Mouse (Mus musculus) bone marrow, adult 2 months (tissue): ENCODE results near the gene Troap. TPM values are rescaled to one million over a fixed set of nuclear protein-coding genes. Genes with fewer than 3 reads are reported as not detected.
"Not testable (repeated sequence)": the region's sequence is repeated elsewhere in the genome, so short reads cannot be mapped to it uniquely, and the experiment has no call there.

Source experiments
- H3K27ac ChIP-seq: fragments of 200-500 bp; 2 replicates; pipeline ENCODE4 v1.5.1; 2012; ENCODE audit warnings: low read depth, mild to moderate bottlenecking, control low read depth, inconsistent platforms, low read length; ENCODE audit not compliant: control insufficient read depth, poor library complexity, insufficient read depth
- H3K4me1 ChIP-seq: fragments of 200-500 bp; 2 replicates; pipeline ENCODE4 v1.6.1; 2011; ENCODE audit warnings: low read length; ENCODE audit not compliant: control insufficient read depth, insufficient read depth
- H3K4me3 ChIP-seq: fragments of 200-500 bp; replicated peaks from 2 replicates; pipeline ENCODE3; 2011; ENCODE audit warnings: mild to moderate bottlenecking, low read depth, low read length, control low read depth; ENCODE audit not compliant: control insufficient read depth
- CTCF ChIP-seq: fragments of 200-500 bp; IDR thresholded peaks from 2 replicates; pipeline ENCODE4 v1.5.1; 2011; ENCODE audit warnings: low read length, control low read depth; ENCODE audit not compliant: control insufficient read depth, insufficient read depth
- POLR2A ChIP-seq: fragments of 200-500 bp; IDR thresholded peaks from 2 replicates; pipeline ENCODE4 v1.6.1; 2011; ENCODE audit warnings: low read depth, mild to moderate bottlenecking, control low read depth, low read length, borderline replicate concordance; ENCODE audit not compliant: control insufficient read depth
- WGBS: fragments of 180-500 bp; shearing (Covaris S2); methylation state at CpG from one replicate; pipeline ENCODE4 v1.1.7; 2018; 5-methylcytosine and 5-hydroxymethylcytosine counted together
- polyA plus RNA-seq: library from polyadenylated mRNA; stranded (reverse); fragments of >200 nt; gene quantifications from 2 replicates; pipeline ENCODE4 v1.2.4, GENCODE M21; 2011; ENCODE audit warnings: low replicate concordance; ENCODE audit not compliant: missing spikeins, insufficient read depth, insufficient read length

The Troap gene
- polyA plus RNA-seq, 1 experiment, result 103 TPM

DNA sequence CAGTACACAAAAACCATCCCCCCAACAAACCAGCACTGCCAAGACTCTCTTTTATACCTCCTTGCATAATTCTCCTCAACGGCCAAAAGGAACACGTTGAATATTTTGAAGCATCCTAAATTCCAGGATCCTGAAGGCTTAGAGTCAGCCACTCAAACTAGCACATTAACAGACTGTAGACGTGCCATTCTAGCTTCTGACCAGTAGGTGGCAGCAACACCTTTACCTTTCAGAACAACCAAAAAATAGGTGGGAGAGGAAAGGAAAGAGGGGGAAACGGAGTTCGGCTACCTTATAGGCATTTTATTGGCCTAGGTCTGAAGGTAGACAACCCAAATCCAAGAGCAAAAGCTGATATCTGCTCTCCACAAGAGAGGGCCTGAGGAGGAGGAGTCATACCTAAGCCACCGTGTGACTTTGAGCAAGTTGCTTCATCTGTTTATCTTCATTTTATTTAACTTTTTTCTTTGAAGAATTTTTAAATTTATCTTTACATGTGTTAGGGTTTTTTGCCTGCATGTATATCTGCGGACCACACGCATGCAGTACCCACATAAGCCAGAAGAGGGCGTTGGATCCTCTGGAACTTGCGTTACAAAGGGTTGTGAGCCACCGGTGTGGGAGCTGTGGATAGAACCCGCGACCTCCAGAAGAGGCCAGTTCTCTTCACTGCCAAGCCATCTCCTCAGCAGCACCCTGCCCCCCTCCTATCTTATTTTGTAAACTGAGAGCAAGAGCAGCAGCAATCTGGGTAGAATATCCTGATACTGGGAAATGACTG is 24.7 kb upstream of the Troap start:
- no peak overlapping the region for H3K27ac ChIP-seq
- TF ChIP-seq POLR2A (no peak), CTCF (peak; percentile 60)
- H3K4me3 ChIP-seq, result no peak overlapping the region
- 34% methylated on average over 13 of the region's 13 CpGs for WGBS
- no peaks in the 10 kb centered on the region for H3K4me1 ChIP-seq

DNA sequence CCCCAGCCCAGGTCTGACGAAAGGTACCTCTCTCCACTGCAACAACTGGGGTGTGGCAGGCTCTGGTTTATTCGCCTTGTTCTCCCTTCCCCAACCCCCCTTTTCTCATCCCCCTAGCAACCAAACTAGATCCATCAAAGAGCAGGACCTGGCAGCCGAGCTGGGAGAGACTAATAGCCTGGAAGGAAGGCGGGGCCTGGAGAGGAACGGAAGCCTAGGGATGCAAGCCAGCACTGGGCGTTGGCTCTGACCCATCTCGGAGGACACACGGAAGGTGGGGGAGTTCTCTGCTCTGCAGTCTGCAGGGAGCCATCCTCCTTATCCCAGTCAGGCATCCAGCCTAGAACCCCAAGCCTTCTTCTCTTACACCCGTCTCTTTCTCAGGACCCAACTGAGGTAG is 21.0 kb upstream of the Troap start:
- 76% methylated on average over 9 of the region's 9 CpGs for WGBS
- TF ChIP-seq CTCF (no peak), POLR2A (no peak)
- Histone ChIP-seq H3K4me1 (no peaks in the 10 kb centered on the region), H3K27ac (no peak overlapping the region), H3K4me3 (no peak overlapping the region)

DNA sequence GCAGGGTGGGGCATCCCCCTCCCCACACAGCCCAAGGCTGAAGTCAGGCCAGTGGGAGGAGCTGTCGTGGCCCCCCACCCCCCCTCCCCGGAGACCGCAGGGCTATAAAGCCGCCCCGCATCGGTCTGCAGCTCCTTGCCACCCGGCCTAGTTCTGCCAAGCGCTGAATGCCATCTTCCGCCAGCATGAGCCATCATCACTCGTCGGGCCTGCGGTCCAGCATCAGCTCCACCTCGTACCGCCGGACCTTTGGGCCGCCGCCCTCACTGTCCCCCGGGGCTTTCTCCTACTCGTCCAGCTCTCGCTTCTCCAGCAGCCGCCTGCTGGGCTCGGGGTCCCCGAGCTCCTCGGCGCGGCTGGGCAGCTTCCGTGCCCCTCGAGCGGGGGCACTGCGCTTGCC is 19.3 kb upstream of the Troap start, which contains the start of gene Prph:
Gene Prph (plus strand): TSS at position 135 of the 400 bp plus-strand sequence.
- 6% methylated on average over 29 of the region's 30 CpGs for WGBS
- Histone ChIP-seq H3K27ac (no peak within 1 kb of the TSS), H3K4me3 (no peak within 1 kb of the TSS), H3K4me1 (no peaks in the 10 kb centered on the region)
- TF ChIP-seq POLR2A, result no peak

DNA sequence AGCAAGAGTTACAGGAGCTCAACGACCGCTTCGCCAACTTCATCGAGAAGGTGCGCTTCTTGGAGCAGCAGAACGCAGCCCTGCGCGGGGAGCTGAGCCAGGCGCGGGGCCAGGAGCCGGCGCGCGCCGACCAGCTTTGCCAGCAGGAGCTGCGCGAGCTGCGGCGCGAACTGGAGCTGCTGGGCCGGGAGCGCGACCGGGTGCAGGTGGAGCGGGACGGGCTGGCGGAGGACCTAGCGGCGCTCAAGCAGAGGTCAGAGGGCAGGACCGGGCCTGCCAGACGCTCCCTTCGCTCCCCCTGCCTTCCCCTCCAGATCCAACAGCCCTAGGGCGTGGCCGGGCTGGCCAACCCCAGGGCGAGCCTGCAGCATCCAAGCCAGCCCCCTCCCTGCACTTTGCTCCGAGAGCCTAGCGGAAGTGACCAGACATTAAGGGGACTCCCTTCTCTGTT is 18.8 kb upstream of the Troap start:
- 2% methylated on average over 37 of the region's 37 CpGs for WGBS
- TF ChIP-seq CTCF (no peak), POLR2A (no peak)
- Histone ChIP-seq H3K27ac (no peak overlapping the region), H3K4me3 (no peak overlapping the region), H3K4me1 (no peaks in the 10 kb centered on the region)

DNA sequence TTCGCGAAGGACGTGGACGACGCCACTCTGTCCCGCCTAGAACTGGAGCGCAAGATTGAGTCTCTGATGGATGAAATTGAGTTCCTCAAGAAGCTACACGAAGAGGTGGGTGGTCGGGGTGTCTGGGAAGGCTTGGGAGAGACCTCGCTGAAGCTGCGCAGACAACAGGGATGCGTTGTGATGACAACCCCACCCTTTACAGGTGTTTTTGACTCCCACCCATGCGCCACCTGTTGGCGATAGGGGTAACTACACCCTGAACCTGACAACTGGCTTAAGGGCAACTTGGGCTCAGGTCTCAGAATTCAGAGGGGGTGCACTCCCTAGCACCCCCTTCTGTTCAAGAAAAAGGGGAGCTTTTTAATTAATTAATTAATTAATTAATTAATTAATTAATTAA is 18.0 kb upstream of the Troap start:
- H3K27ac ChIP-seq, result no peak overlapping the region
- H3K4me1 ChIP-seq, result no peaks in the 10 kb centered on the region
- no peak overlapping the region for H3K4me3 ChIP-seq
- WGBS, result 17% methylated on average over 14 of the region's 14 CpGs
- peak; percentile 82 for TF ChIP-seq CTCF
- TF ChIP-seq POLR2A, result no peak

DNA sequence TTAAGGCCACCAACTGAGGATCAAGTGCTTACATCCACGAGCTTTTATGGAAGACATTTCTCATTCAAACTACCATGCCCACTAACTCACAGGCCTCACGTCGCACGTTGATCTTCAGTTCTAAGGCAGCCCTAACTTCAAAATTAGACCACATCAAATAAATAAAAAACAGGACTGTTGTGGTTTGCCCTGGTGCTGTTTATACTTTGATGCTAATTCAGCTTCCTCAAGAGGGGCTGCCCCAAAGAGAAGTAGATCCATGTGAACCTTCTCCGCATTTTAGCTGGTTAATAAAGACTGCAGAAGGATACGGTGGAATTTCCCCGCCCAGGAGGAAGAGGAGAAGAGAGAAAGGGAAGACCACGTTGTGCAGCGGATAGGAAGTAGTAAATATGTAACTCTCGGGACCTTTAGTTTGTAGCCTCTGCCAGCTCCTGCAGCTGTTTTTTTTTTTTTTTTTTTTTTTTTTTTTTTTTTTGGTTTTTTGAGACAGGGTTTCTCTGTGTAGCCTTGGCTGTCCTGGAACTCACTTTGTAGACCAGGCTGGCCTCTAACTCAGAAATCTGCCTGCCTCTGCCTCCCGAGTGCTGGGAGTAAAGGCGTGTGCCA is 8.7 kb upstream of the Troap start:
- no peak overlapping the region for H3K4me3 ChIP-seq
- WGBS, result 59% methylated on average over 12 of the region's 12 CpGs
- no peaks in the 10 kb centered on the region for H3K4me1 ChIP-seq
- H3K27ac ChIP-seq, result no peak overlapping the region
- no peak for TF ChIP-seq POLR2A
- no peak for TF ChIP-seq CTCF

DNA sequence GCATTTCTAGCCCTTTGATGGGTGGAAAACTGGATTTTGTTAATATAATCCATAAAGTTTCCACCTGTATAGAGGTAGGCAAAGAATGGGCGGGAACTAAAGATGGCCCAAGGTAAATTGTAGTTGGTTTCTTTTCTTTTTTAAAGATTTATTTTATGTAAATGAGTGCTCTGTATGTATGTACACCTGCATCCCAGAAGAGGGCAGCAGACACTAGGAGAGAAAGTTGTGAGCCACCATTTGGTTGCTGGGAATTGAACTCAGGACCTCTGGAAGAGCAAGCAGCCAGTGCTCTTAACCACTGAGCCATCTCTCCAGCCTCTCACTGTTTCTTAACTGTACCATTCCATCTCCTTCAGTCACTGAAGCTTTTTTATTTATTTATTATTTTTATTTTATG is 2.4 kb upstream of the Troap start:
- no peak overlapping the region for H3K27ac ChIP-seq
- 76% methylated on average over 1 of the region's 1 CpGs for WGBS
- no peak overlapping the region for H3K4me3 ChIP-seq
- no peaks in the 10 kb centered on the region; the same call in 1 of the 2 replicates for H3K4me1 ChIP-seq
- TF ChIP-seq CTCF (no peak), POLR2A (no peak)

DNA sequence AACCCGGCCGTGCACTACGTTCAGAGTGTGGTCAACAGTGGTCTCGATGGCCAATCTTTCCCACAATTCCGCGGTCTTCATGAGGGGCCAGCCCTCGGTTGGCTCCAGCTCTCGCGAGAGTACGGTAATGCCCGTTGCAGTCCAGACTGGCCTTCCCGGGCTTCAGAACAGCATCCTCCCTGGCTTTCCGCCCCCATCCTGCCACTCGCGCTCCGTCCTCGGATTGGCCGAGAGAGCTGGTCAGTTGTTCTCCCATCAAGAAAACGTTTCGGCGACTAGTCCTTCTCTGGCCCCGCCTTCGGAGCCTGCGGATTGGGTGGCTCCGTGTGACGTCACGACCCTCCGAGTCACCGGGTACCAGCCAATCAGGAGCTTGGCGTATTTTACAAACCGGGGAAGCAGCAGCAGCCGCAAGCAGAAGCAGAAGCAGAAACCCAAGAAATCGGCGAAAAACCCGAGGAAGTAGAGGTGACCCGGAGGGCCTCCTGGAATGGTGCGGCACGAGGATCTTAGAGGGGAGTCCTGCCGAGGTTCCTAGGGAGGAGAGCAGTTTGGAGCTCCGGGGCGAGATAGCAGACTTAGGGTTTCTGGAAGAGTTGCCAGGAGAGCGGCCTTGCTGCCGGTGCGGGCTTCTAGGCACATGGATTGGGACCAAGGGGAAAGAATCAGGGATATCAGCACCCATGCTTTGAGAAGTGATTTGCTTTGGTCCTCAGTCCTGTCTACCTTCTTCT is 392 bp downstream of the Troap start:
- TF ChIP-seq POLR2A (peak; percentile 42; the same call in 1 of the 2 replicates), CTCF (no peak)
- Histone ChIP-seq H3K4me3 (peak overlapping the region; percentile 78), H3K4me1 (no peaks in the 10 kb centered on the region; the same call in 1 of the 2 replicates), H3K27ac (peak overlapping the region; percentile 89)
- under 1% methylated on average over 44 of the region's 44 CpGs for WGBS

DNA sequence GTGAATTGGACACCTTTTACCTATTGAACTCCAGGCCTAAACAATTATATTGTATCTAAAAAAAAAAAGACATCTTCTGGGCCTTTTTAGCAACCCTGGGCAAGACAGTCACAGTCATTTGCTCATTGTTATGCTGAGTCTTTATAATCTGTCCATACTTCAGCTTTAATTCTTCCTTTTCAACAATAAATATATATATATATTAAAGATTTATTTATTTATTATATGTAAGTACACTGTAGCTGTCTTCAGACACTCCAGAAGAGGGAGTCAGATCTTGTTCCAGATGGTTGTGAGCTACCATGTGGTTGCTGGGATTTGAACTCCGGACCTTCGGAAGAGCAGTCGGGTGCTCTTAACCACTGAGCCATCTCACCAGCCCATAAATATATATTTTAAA is 1.6 kb downstream of the Troap start:
- not testable (repeated sequence) for H3K4me1 ChIP-seq, H3K4me3 ChIP-seq, H3K27ac ChIP-seq
- WGBS, result 96% methylated on average over 3 of the region's 3 CpGs
